Mouse (Mus musculus): Measurements from ENCODE around the gene Spata6. TPM values are rescaled to one million over a fixed set of nuclear protein-coding genes. Genes with fewer than 3 reads are reported as not detected.

The Spata6 gene
- 21.2 and 21.3 TPM in 2 replicates for polyA plus RNA-seq (2012; rRNA removed)
- 21.0 and 27.4 TPM in 2 replicates for polyA plus RNA-seq (2014; fragmentation: Nextera tagmentation; extraction: Ambion mirVana)

DNA sequence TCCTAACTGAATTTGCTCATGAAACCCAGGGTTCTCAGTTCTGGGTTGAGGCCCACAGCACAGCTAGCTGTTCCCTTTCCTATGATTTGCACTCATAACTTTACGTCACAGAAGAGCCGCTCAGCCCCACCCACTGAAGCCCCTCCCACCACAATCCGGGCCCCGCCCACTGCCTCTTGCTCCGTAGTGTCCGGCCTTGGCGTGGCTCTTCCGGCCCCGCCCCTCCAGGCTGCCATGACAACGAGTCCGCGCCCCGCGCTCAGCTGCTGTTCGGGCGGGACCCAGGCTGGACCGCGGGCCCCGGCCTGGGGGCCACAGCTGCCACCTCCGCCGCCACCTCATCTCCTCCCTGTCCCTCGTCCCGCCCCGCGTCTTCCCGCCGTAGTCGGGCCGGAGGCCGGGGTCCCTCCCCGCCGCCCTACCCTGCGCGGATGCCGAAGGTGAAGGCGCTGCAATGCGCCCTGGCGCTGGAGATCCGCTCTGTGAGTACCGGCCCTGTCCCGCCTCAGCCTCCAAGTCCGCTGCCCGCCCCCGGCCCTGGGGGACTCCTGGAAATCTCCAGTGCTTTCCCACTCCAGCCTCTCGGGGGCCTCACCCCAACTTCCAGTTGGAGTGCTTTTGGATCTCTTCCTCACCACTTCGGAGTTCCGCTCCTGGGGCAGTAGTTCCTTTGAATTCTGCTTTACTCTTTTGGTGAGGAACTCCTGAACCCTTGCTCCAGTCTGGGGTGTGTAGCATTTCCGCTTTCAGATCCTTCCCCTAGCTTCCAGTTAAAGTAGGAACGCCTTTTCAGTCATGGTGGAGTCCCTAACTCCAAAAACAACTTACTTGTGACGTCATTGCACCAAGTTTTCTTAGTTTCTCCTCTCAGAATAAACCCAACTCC is at the start of gene Spata6:
Spata6 (plus strand) TSS at position 209 of the 886 bp plus-strand sequence.
- no peaks in the 10 kb centered on the region for H3K9me3 ChIP-seq (ENCODE audit: control insufficient read depth, low read length)
- WGBS, result under 1% methylated on average over 44 of the region's 50 CpGs
- H3K9ac ChIP-seq (ENCODE audit: low read depth, low read length, severe bottlenecking), result peak within 1 kb of the TSS; percentile 75
- H3K27ac ChIP-seq (replicated peaks; ENCODE audit: low read depth, low read length), result peak within 1 kb of the TSS; percentile 78
- ATAC-seq (ENCODE audit: low FRiP score, low read depth) (peak; percentile 91), DNase-seq (ENCODE audit: low spot score) (peak; percentile 88)
- H3K4me2 ChIP-seq (replicated peaks; ENCODE audit: low read depth, low read length, severe bottlenecking), result peak within 1 kb of the TSS; percentile 60
- peak within 1 kb of the TSS; percentile 81 for H3K4me3 ChIP-seq (replicated peaks; ENCODE audit: low read length)
- H3K36me3 ChIP-seq (ENCODE audit: control insufficient read depth, insufficient read depth, low read length), result no peaks in the 10 kb centered on the region
- H3K4me1 ChIP-seq (ENCODE audit: control insufficient read depth, insufficient read depth, low read length), result peaks cover 12% of the 10 kb centered on the region
- no peak for TF ChIP-seq POLR2A (IDR thresholded peaks at IDR 0.05; ENCODE audit: borderline replicate concordance, extremely low read depth, insufficient read depth, insufficient read length)
- no peaks in the 10 kb centered on the region for H3K27me3 ChIP-seq (ENCODE audit: control insufficient read depth, insufficient read depth, low read length)

DNA sequence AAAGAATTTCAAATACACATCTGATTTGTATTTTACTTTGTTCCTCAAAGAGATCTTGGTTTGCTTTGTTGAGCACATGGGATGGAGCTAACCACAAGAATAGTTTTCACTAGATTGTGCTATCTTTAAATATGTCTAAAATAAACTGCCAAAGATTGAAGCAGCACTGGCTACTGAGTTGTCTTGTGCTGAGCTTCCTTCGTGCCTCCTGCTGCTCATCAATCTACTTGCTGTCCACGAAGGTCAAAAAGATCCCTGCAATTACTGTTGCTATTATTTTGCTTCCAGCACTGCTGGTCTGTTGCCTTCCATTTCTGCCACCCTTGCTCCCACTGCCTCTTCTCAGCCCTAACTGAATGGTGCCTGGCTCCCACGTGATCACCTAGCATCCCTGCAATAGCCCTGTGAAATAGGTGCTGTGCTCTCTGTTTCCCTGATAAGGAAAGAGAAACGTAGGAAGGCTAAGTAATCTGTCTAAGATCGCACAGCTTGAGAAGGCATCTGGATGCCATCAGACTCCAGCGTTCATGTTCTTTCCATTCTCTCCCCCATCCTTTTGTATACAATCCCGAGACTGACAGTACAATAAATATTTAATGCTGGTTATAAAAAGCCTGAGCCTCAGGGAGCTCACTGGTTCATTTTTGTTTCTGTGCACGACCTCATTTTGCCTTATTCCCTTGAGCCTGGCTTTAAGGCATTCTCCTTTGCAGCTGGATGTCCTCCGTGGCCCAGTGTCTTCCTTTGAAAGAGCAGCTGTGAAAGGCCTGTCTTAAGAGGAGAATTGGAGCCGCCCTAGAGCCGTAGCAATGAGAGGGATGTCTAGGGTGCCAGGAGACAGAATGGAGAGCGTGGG is 49.0 kb upstream of the Spata6 start:
- peak; percentile 66 for DNase-seq (ENCODE audit: low spot score)
- no peaks in the 10 kb centered on the region for H3K27me3 ChIP-seq (ENCODE audit: control insufficient read depth, insufficient read depth, low read length)
- peak overlapping the region; percentile 52 for H3K27ac ChIP-seq (replicated peaks; ENCODE audit: low read depth, low read length)
- no peak overlapping the region; the same call in 1 of the 2 replicates for H3K4me2 ChIP-seq (replicated peaks; ENCODE audit: low read depth, low read length, severe bottlenecking)
- ATAC-seq (ENCODE audit: low FRiP score, low read depth), result peak; percentile 78; the same call in 1 of the 2 replicates
- H3K4me1 ChIP-seq (ENCODE audit: control insufficient read depth, insufficient read depth, low read length), result 0 out of 2 replicates have a peak, but pooled peaks cover 3% of the 10 kb centered on the region
- 16% methylated on average over 12 of the region's 12 CpGs for WGBS
- no peak for TF ChIP-seq POLR2A (IDR thresholded peaks at IDR 0.05; ENCODE audit: borderline replicate concordance, extremely low read depth, insufficient read depth, insufficient read length)
- H3K36me3 ChIP-seq (ENCODE audit: control insufficient read depth, insufficient read depth, low read length), result no peaks in the 10 kb centered on the region
- 0 out of 2 replicates have a peak overlapping the region, but pooled peaks have one; percentile 17 for H3K9ac ChIP-seq (ENCODE audit: low read depth, low read length, severe bottlenecking)
- H3K4me3 ChIP-seq (replicated peaks; ENCODE audit: low read length), result no peak overlapping the region
- no peaks in the 10 kb centered on the region for H3K9me3 ChIP-seq (ENCODE audit: control insufficient read depth, low read length)

DNA sequence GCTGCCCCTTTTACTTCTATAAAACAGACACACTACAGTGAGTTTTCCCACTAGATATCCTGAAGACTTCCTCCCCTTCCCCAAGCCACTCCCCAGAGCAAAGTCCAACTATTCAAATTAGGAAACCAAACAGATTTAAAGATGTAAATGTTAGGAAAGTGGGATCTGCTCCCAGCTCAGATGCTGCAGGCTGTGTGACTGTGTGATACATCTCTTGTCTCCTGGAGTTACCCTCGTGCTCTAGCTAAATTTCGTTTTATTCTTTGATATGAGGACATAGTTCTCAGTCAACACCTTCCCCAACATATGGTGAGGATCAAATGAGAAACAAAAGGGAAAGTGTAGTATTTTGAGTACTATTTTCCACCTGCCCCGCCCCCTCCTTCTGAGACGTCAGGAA is 48.3 kb upstream of the Spata6 start:
- no peak overlapping the region; the same call in 1 of the 2 replicates for H3K4me2 ChIP-seq (replicated peaks; ENCODE audit: low read depth, low read length, severe bottlenecking)
- DNase-seq (ENCODE audit: low spot score) (no peak), ATAC-seq (ENCODE audit: low FRiP score, low read depth) (no peak)
- 0 out of 2 replicates have a peak, but pooled peaks cover 3% of the 10 kb centered on the region for H3K4me1 ChIP-seq (ENCODE audit: control insufficient read depth, insufficient read depth, low read length)
- no peaks in the 10 kb centered on the region for H3K27me3 ChIP-seq (ENCODE audit: control insufficient read depth, insufficient read depth, low read length)
- peak overlapping the region; percentile 28; the same call in 1 of the 2 replicates for H3K27ac ChIP-seq (replicated peaks; ENCODE audit: low read depth, low read length)
- WGBS, result 48% methylated on average over 4 of the region's 4 CpGs
- no peak overlapping the region for H3K4me3 ChIP-seq (replicated peaks; ENCODE audit: low read length)
- H3K36me3 ChIP-seq (ENCODE audit: control insufficient read depth, insufficient read depth, low read length), result no peaks in the 10 kb centered on the region
- H3K9me3 ChIP-seq (ENCODE audit: control insufficient read depth, low read length), result no peaks in the 10 kb centered on the region
- TF ChIP-seq POLR2A (IDR thresholded peaks at IDR 0.05; ENCODE audit: borderline replicate concordance, extremely low read depth, insufficient read depth, insufficient read length), result no peak
- H3K9ac ChIP-seq (ENCODE audit: low read depth, low read length, severe bottlenecking), result 0 out of 2 replicates have a peak overlapping the region, but pooled peaks have one; percentile 17

DNA sequence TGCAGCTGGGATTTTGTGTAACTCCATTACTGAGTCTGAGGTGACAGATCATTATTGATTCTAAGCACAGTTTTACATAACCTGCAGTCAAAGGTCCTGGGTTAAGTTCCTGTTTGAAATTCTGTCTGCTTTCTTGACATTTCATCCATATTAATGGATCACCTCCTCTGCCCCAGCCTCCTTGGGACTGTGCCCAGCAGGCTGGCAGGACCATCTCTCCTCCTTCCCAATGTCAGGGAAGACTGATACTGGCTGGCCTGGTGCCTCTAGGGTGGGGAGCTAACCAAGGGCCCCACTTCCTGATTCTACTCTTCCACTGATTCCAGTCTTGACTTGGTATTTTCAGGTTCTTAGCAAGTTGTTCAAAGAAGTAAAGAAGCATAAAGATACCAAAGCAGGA is 45.9 kb upstream of the Spata6 start:
- Histone ChIP-seq H3K9ac (ENCODE audit: low read depth, low read length, severe bottlenecking) (no peak overlapping the region), H3K4me1 (ENCODE audit: control insufficient read depth, insufficient read depth, low read length) (0 out of 2 replicates have a peak, but pooled peaks cover 3% of the 10 kb centered on the region), H3K4me3 (replicated peaks; ENCODE audit: low read length) (no peak overlapping the region), H3K36me3 (ENCODE audit: control insufficient read depth, insufficient read depth, low read length) (no peaks in the 10 kb centered on the region), H3K27ac (replicated peaks; ENCODE audit: low read depth, low read length) (no peak overlapping the region), H3K9me3 (ENCODE audit: control insufficient read depth, low read length) (no peaks in the 10 kb centered on the region), H3K27me3 (ENCODE audit: control insufficient read depth, insufficient read depth, low read length) (no peaks in the 10 kb centered on the region), H3K4me2 (replicated peaks; ENCODE audit: low read depth, low read length, severe bottlenecking) (no peak overlapping the region)
- no peak for TF ChIP-seq POLR2A (IDR thresholded peaks at IDR 0.05; ENCODE audit: borderline replicate concordance, extremely low read depth, insufficient read depth, insufficient read length)
- ATAC-seq (ENCODE audit: low FRiP score, low read depth) (no peak), DNase-seq (ENCODE audit: low spot score) (no peak)

DNA sequence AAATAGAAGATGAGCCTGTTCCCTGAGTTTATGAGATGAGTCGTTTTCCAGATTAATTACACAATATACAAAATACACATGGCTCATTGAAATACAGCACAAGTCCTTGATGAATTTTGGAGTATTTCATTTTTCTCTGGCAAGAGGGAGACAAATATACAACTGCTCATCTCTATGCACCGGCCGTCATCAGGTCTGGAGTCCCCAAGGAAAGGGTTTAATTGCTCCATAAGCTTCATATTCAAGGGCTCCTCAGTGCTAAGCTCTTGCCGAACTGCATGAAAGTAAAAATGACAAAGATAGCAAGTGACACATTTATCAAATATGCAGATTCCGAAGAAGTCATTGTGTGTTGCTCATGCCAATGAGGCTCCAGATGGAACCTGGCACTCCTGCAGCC is 37.9 kb upstream of the Spata6 start:
- H3K9me3 ChIP-seq (ENCODE audit: control insufficient read depth, low read length), result no peaks in the 10 kb centered on the region
- H3K4me1 ChIP-seq (ENCODE audit: control insufficient read depth, insufficient read depth, low read length), result no peaks in the 10 kb centered on the region; the same call in 1 of the 2 replicates
- H3K4me3 ChIP-seq (replicated peaks; ENCODE audit: low read length), result no peak overlapping the region
- DNase-seq (ENCODE audit: low spot score) (no peak), ATAC-seq (ENCODE audit: low FRiP score, low read depth) (no peak)
- no peaks in the 10 kb centered on the region for H3K27me3 ChIP-seq (ENCODE audit: control insufficient read depth, insufficient read depth, low read length)
- no peak overlapping the region for H3K4me2 ChIP-seq (replicated peaks; ENCODE audit: low read depth, low read length, severe bottlenecking)
- WGBS, result 88% methylated on average over 5 of the region's 5 CpGs
- no peaks in the 10 kb centered on the region for H3K36me3 ChIP-seq (ENCODE audit: control insufficient read depth, insufficient read depth, low read length)
- TF ChIP-seq POLR2A (IDR thresholded peaks at IDR 0.05; ENCODE audit: borderline replicate concordance, extremely low read depth, insufficient read depth, insufficient read length), result no peak
- no peak overlapping the region for H3K27ac ChIP-seq (replicated peaks; ENCODE audit: low read depth, low read length)
- H3K9ac ChIP-seq (ENCODE audit: low read depth, low read length, severe bottlenecking), result no peak overlapping the region

All from limb, embryonic 14.5 days (tissue).